Mouse (Mus musculus) embryonic facial prominence, embryonic 11.5 days (tissue): Measurements from ENCODE around the gene Gm29776. TPM values are rescaled to one million over a fixed set of nuclear protein-coding genes. Genes with fewer than 3 reads are reported as not detected.
A peak's percentile ranks its signal among the peaks of the same experiment; 100 is the strongest.

Source experiments
- ATAC-seq: fragments of 200-750 bp; cut with Nextera tagmentation; replicated peaks from 2 replicates; pipeline ENCODE4 v1.8.0; 2017; ENCODE audit warnings: low read depth; ENCODE audit not compliant: insufficient number of reproducible peaks, low FRiP score, low TSS enrichment
- DNase-seq: peaks from one replicate; pipeline ENCODE4 v3.0.0-alpha.2; 2015; ENCODE audit warnings: low spot score
- H3K27ac ChIP-seq: fragments of 300-500 bp; sonication (generic); replicated peaks from 2 replicates; pipeline ENCODE4 v1.5.1; 2014; ENCODE audit warnings: mild to moderate bottlenecking, low read depth, low read length, control low read depth
- H3K27me3 ChIP-seq: fragments of 300-500 bp; sonication (generic); 2 replicates; pipeline ENCODE4 v1.6.1; 2014; ENCODE audit warnings: mild to moderate bottlenecking, low read length, moderate library complexity, mixed read lengths; ENCODE audit not compliant: control insufficient read depth, insufficient read depth
- H3K36me3 ChIP-seq: fragments of 300-500 bp; sonication (generic); replicated peaks from 2 replicates; pipeline ENCODE4 v1.6.1; 2014; ENCODE audit warnings: low read depth, mild to moderate bottlenecking, low read length, moderate library complexity, mixed read lengths; ENCODE audit not compliant: control insufficient read depth, insufficient read depth
- H3K4me1 ChIP-seq: fragments of 300-500 bp; sonication (generic); 2 replicates; pipeline ENCODE4 v1.6.1; 2014; ENCODE audit warnings: low read length, mixed read lengths; ENCODE audit not compliant: control insufficient read depth, insufficient read depth
- H3K4me2 ChIP-seq: fragments of 300-500 bp; sonication (generic); 2 replicates; pipeline ENCODE4 v1.6.1; 2014; ENCODE audit warnings: low read depth, mild to moderate bottlenecking, control low read depth, low read length, moderate library complexity
- H3K4me3 ChIP-seq: fragments of 300-500 bp; sonication (generic); 2 replicates; pipeline ENCODE4 v1.5.1; 2014; ENCODE audit warnings: low read depth, low read length, control low read depth
- H3K9ac ChIP-seq: fragments of 300-500 bp; sonication (generic); replicated peaks from 2 replicates; pipeline ENCODE4 v1.6.1; 2014; ENCODE audit warnings: mild to moderate bottlenecking, control low read depth, low read length
- H3K9me3 ChIP-seq: fragments of 300-500 bp; sonication (generic); replicated peaks from 2 replicates; pipeline ENCODE4 v1.6.1; 2016; ENCODE audit warnings: mild to moderate bottlenecking, low read length, inconsistent platforms, mixed read lengths; ENCODE audit not compliant: control insufficient read depth
- WGBS: fragments of 180-500 bp; shearing (Covaris S2); extraction: QIAGEN DNeasy Blood & Tissue Kit; methylation state at CpG from one replicate; pipeline ENCODE4 v1.1.7; 2014; 5-methylcytosine and 5-hydroxymethylcytosine counted together
- polyA plus RNA-seq: library from polyadenylated mRNA; unstranded; fragments of >200 nt; fragmentation: Nextera tagmentation; extraction: Ambion mirVana; gene quantifications from 2 replicates; pipeline ENCODE4 v1.2.1, GENCODE M21; 2014

Gene Gm29776
- polyA plus RNA-seq = 0.11 and 0.17 TPM in 2 replicates

DNA sequence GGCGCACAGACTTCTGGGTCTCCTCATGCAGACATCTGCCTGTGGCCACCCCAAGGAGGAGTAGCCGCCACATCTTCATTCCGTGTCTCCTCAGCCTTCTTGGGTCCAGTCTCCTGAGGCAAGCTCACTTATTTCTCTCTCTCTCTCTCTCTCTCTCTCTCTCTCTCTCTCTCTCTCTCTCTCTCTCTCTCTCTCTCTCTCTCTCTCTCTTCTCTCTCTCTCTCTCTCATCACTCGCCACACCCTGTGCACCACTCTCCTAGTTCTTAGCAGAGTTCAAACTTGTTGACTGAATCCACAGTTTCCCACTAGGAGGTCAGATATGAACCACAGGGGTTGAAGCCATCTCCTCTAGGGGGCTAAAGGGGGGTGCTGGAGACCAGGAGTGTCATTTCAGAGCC lies at the start of gene Gm29776:
Gm29776 (minus strand) TSS at position 101 of the 400 bp plus-strand sequence.
- Histone ChIP-seq H3K4me3 (no peak within 1 kb of the TSS), H3K27ac (no peak within 1 kb of the TSS), H3K9ac (no peak within 1 kb of the TSS), H3K36me3 (no peaks in the 10 kb centered on the region; the same call in 1 of the 2 replicates), H3K4me1 (no peaks in the 10 kb centered on the region), H3K9me3 (no peaks in the 10 kb centered on the region), H3K27me3 (no peaks in the 10 kb centered on the region), H3K4me2 (no peak within 1 kb of the TSS)
- ATAC-seq (no peak), DNase-seq (no peak)
- 75% methylated on average over 4 of the region's 4 CpGs for WGBS

DNA sequence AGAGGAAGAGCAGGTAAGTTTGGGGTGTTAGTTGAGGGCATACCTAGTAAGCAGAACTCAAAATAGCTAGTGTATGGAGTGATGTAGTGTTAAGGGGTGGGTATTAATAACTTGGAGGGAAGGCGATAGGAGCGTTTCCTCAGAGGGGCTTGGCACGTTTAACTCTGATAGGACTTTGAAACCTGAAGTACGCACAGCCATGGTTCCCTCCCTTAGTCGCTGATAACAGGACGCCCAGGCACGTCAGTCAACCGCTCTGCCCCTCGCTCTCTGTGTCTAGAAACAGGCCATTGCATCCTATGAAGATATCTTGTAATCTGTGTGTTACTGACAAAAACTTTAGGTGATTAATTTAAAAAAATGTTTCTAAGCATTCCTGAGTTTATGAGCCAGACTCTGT lies 47.4 kb upstream of the Gm29776 start:
- DNase-seq = no peak
- Histone ChIP-seq H3K4me3 (no peak overlapping the region), H3K9ac (no peak overlapping the region), H3K27me3 (no peaks in the 10 kb centered on the region), H3K4me2 (no peak overlapping the region), H3K27ac (no peak overlapping the region), H3K36me3 (no peaks in the 10 kb centered on the region), H3K9me3 (no peaks in the 10 kb centered on the region), H3K4me1 (no peaks in the 10 kb centered on the region)
- 95% methylated on average over 9 of the region's 9 CpGs for whole genome bisulfite sequencing
- ATAC-seq = no peak

DNA sequence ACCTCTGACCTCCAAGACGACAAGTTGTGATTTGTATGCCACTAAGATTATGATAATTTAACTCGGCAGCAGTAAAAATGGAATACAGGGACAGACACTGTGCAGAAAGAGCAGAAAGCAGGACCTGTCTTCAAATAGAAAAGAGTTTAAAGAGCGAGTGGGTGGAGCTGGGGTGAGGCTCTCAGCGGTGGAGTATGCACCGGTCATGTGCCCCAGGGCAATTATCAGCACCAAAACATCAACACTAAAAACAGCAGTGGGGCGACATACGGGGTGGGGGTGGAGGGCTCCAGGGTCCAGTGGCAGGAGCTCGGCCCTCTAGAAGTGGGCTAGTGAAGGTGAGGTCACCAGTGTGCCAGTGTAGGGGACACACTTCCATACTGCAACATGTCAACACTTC lies 45.8 kb upstream of the Gm29776 start:
- Histone ChIP-seq H3K4me1 (no peaks in the 10 kb centered on the region), H3K27ac (no peak overlapping the region), H3K36me3 (no peaks in the 10 kb centered on the region), H3K9ac (no peak overlapping the region), H3K27me3 (no peaks in the 10 kb centered on the region), H3K4me2 (no peak overlapping the region), H3K4me3 (no peak overlapping the region), H3K9me3 (no peaks in the 10 kb centered on the region)
- DNase-seq (no peak), ATAC-seq (no peak)
- WGBS = 51% methylated on average over 8 of the region's 8 CpGs

DNA sequence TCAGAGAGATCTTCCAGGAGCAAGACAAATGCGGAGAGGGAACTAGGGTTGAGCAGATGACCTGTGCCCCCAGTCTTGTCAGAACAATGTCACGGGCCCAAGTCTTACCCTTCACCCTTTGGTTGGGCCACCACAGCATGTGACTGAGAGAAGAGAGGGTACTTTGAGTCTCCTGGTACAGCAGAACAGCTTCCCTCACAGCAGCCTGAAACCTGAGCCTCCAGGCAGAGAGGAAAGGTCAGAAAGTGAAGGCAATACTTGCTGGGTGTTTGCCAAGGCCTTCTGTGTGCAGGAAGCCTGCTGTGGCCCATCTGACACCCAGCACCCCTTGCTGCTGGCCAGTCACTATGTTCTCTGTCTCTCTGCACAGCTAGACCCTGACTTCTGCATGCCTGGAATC lies 43.7 kb upstream of the Gm29776 start:
- Histone ChIP-seq H3K4me1 (no peaks in the 10 kb centered on the region), H3K9ac (no peak overlapping the region), H3K36me3 (no peaks in the 10 kb centered on the region), H3K27ac (no peak overlapping the region), H3K27me3 (no peaks in the 10 kb centered on the region), H3K9me3 (no peaks in the 10 kb centered on the region), H3K4me2 (no peak overlapping the region), H3K4me3 (no peak overlapping the region)
- ATAC-seq (no peak), DNase-seq (peak; percentile 21)
- WGBS = 64% methylated on average over 2 of the region's 2 CpGs

DNA sequence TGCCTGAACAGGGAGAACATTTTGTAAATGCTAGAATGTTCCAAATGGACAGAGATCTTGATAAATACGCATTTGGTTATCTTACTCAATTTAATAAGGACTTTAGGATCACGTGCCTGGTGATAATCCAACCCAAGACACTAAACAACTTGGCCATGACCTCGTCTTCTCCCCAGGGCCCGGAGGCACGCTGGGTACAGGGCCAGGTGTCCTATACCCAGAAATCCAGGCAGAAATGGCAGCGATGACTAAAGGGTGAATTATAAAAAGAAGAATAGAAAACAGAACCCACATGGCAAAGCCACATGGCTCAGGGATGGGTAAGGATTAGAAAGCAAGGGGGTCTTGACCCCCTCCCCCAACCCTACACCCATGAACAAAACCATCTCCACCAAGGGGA lies 43.1 kb upstream of the Gm29776 start:
- WGBS = 69% methylated on average over 6 of the region's 6 CpGs

DNA sequence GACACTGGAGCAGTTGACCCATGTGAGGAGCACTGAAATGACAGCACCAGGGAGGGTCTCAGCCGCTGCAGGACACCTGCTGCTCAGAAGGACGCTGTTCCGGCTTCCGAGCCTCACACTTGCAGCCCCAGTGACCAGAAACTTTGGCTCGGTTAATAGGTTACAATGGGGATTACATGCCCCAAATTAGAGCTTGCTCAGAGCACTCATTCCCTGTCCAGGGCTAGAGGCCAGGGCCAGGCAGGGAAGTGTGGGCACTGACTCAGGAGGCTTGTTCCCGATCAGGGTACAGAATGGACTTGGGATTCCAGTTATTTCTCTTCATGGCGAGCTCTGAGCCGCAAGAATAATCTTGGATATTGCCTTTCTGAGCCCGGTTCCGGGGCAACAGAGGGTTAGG lies 39.0 kb upstream of the Gm29776 start:
- DNase-seq (no peak), ATAC-seq (no peak)
- 82% methylated on average over 10 of the region's 10 CpGs for WGBS
- Histone ChIP-seq H3K4me2 (no peak overlapping the region), H3K4me3 (no peak overlapping the region), H3K9me3 (no peaks in the 10 kb centered on the region), H3K27ac (no peak overlapping the region), H3K27me3 (no peaks in the 10 kb centered on the region), H3K4me1 (no peaks in the 10 kb centered on the region), H3K9ac (no peak overlapping the region), H3K36me3 (no peaks in the 10 kb centered on the region)

More for the DNA sequence above, 43.1 kb upstream of the Gm29776 start:
- Histone ChIP-seq H3K9me3 (no peaks in the 10 kb centered on the region), H3K4me3 (no peak overlapping the region), H3K9ac (no peak overlapping the region), H3K4me1 (no peaks in the 10 kb centered on the region), H3K4me2 (no peak overlapping the region), H3K27ac (no peak overlapping the region), H3K27me3 (no peaks in the 10 kb centered on the region), H3K36me3 (no peaks in the 10 kb centered on the region)
- ATAC-seq = no peak
- DNase-seq = no peak

DNA sequence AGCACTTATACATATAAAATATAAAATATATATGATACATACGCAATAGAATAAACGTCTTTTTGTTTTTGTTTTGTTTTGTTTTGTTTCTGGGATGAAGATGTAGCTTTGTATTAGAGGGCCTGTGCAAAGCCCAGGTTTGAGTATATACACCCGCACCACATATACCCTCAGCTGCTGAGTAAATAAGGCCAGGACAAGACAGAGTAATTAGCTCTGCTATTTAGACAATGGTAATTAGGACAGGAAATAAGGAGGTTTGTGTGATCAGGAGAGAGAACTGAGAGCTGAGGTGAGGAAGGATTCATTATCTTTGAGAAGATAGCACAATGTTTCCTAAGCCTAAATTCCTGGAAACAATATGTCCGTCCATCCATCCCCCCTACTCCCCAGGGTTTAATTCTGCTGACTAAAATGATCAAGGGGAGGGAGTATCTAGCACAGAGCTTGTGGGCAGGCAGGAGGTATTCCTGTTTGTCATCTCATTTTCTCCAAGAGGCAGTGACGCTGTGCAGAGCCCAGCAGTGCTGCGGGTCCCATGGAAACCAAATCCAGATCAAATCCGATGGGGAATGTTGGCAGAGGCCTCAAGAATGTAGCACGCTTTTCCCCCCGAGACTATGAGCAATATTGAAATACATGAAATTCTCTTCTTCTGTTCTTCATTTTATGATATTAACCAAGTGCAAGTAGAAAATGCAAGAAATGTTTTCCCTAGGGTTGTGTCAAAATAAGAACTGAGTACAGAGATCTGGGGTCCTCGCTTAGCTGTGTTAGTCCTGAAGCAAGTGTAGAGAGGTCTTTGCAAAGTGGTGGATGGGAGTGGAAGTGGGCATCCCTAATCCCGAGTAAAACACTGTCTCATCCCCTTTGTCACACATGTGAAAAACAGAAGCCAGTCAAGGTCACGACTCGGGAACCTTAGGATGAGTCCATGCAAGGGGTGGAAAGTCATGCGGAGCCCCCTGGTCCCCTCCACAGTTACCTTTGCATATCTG lies 38.2 kb upstream of the Gm29776 start:
- WGBS = 61% methylated on average over 14 of the region's 14 CpGs
- H3K4me1 ChIP-seq = no peaks in the 10 kb centered on the region
- no peak overlapping the region for H3K4me2 ChIP-seq
- H3K36me3 ChIP-seq = no peaks in the 10 kb centered on the region
- no peaks in the 10 kb centered on the region for H3K9me3 ChIP-seq
- DNase-seq = peak; percentile 22
- ATAC-seq = no peak
- no peaks in the 10 kb centered on the region for H3K27me3 ChIP-seq
- H3K4me3 ChIP-seq = no peak overlapping the region
- H3K9ac ChIP-seq = no peak overlapping the region
- H3K27ac ChIP-seq = no peak overlapping the region

DNA sequence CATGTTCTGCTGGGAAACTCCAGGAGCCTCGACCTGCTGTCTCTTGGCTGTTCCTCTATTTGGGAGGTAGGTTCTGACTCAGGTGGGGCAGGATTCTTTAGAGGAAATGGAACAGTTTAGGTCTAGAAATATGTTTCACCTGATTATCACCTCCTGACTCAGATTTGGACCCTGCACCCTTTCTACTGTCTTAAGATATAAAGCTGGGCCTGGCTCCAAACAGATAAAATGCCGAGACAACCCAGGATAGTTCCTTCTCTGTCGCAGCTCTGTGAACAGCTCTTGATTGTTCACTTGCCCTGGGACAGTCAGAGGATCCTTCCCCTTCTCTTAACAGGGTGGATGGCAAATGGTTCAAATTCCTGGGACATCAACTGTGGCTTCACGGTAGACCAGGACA lies 36.6 kb upstream of the Gm29776 start:
- H3K4me1 ChIP-seq = no peaks in the 10 kb centered on the region
- H3K27ac ChIP-seq = no peak overlapping the region
- H3K4me3 ChIP-seq = no peak overlapping the region
- H3K9ac ChIP-seq = no peak overlapping the region
- H3K36me3 ChIP-seq = no peaks in the 10 kb centered on the region
- DNase-seq (no peak), ATAC-seq (no peak)
- 77% methylated on average over 4 of the region's 4 CpGs for WGBS
- H3K9me3 ChIP-seq = no peaks in the 10 kb centered on the region
- no peak overlapping the region for H3K4me2 ChIP-seq
- no peaks in the 10 kb centered on the region for H3K27me3 ChIP-seq
